Mouse (Mus musculus) midbrain, embryonic 12.5 days (tissue): Measurements from ENCODE around the gene Pde11a. TPM values are rescaled to one million over a fixed set of nuclear protein-coding genes. Genes with fewer than 3 reads are reported as not detected.
"Not testable (repeated sequence)": the region's sequence is repeated elsewhere in the genome, so short reads cannot be mapped to it uniquely, and the experiment has no call there.

Experiments used
- ATAC-seq: fragments of 200-750 bp; cut with Nextera tagmentation; 2 replicates; pipeline ENCODE4 v1.8.0; 2017; ENCODE audit warnings: low read depth, moderate TSS enrichment, moderate library complexity; ENCODE audit not compliant: low FRiP score
- H3K27ac ChIP-seq: fragments of 300-500 bp; sonication (generic); replicated peaks from 2 replicates; pipeline ENCODE4 v1.5.1; 2016; ENCODE audit warnings: mild to moderate bottlenecking
- H3K27me3 ChIP-seq: fragments of 300-500 bp; sonication (generic); 2 replicates; pipeline ENCODE4 v1.6.1; 2016; ENCODE audit warnings: mild to moderate bottlenecking
- H3K36me3 ChIP-seq: fragments of 300-500 bp; sonication (generic); 2 replicates; pipeline ENCODE4 v1.6.1; 2016
- H3K4me1 ChIP-seq: fragments of 300-500 bp; sonication (generic); 2 replicates; pipeline ENCODE4 v1.6.1; 2016
- H3K4me2 ChIP-seq: fragments of 300-500 bp; sonication (generic); replicated peaks from 2 replicates; pipeline ENCODE4 v1.6.1; 2016; ENCODE audit warnings: mild to moderate bottlenecking, moderate library complexity
- H3K4me3 ChIP-seq: fragments of 300-500 bp; sonication (generic); 2 replicates; pipeline ENCODE4 v1.5.1; 2016; ENCODE audit warnings: mild to moderate bottlenecking
- H3K9ac ChIP-seq: fragments of 300-500 bp; sonication (generic); replicated peaks from 2 replicates; pipeline ENCODE4 v1.6.1; 2016; ENCODE audit warnings: mild to moderate bottlenecking, moderate library complexity
- H3K9me3 ChIP-seq: fragments of 300-500 bp; sonication (generic); 2 replicates; pipeline ENCODE4 v1.6.1; 2016; ENCODE audit warnings: mild to moderate bottlenecking
- WGBS: fragments of 180-500 bp; shearing (Covaris S2); methylation state at CpG from one replicate; pipeline ENCODE4 v1.1.7; 2016; 5-methylcytosine and 5-hydroxymethylcytosine counted together
- polyA plus RNA-seq: library from polyadenylated mRNA; unstranded; fragments of >200 nt; fragmentation: Nextera tagmentation; extraction: Ambion mirVana; gene quantifications from 2 replicates; pipeline ENCODE4 v1.2.1, GENCODE M21; 2016

The Pde11a gene
- polyA plus RNA-seq, 1 experiment from 2014 or later = 0.20 TPM

- no peaks in the 10 kb centered on the region for H3K27me3 ChIP-seq
- ATAC-seq = no peak
- no peak overlapping the region for H3K27ac ChIP-seq
- H3K4me2 ChIP-seq = no peak overlapping the region
- H3K4me3 ChIP-seq = no peak overlapping the region
- peaks cover 8% of the 10 kb centered on the region for H3K4me1 ChIP-seq
- no peaks in the 10 kb centered on the region for H3K9me3 ChIP-seq
- no peaks in the 10 kb centered on the region for H3K36me3 ChIP-seq
- WGBS = 73% methylated on average over 6 of the region's 6 CpGs
- no peak overlapping the region for H3K9ac ChIP-seq
Measured at GRCm38 (mm10) chr2:75991581-75992205, 346.9 kb downstream of the Pde11a start.

GRCm38 (mm10) chr2:75990885-75991539 is 347.6 kb downstream of the Pde11a start:
- H3K4me3 ChIP-seq = no peak overlapping the region
- WGBS = 50% methylated on average over 13 of the region's 13 CpGs
- peaks cover 8% of the 10 kb centered on the region for H3K4me1 ChIP-seq
- no peaks in the 10 kb centered on the region for H3K27me3 ChIP-seq
- no peak overlapping the region for H3K27ac ChIP-seq
- H3K9ac ChIP-seq = no peak overlapping the region
- no peaks in the 10 kb centered on the region for H3K9me3 ChIP-seq
- H3K4me2 ChIP-seq = no peak overlapping the region
- no peak for ATAC-seq
- no peaks in the 10 kb centered on the region for H3K36me3 ChIP-seq

- no peak overlapping the region for H3K4me2 ChIP-seq
- ATAC-seq = no peak
Measured at GRCm38 (mm10) chr2:75989694-75990093, 348.9 kb downstream of the Pde11a start.

GRCm38 (mm10) chr2:75988779-75989363 is 349.7 kb downstream of the Pde11a start:
- Histone ChIP-seq H3K4me3 (no peak overlapping the region), H3K4me1 (peaks cover 11% of the 10 kb centered on the region), H3K27me3 (no peaks in the 10 kb centered on the region), H3K4me2 (no peak overlapping the region), H3K27ac (peak overlapping the region; percentile 68), H3K36me3 (no peaks in the 10 kb centered on the region), H3K9me3 (no peaks in the 10 kb centered on the region), H3K9ac (no peak overlapping the region)
- ATAC-seq = no peak
- WGBS = 35% methylated on average over 7 of the region's 7 CpGs

More at GRCm38 (mm10) chr2:75989694-75990093, 348.9 kb downstream of the Pde11a start:
- WGBS = 53% methylated on average over 4 of the region's 4 CpGs
- peaks cover 11% of the 10 kb centered on the region for H3K4me1 ChIP-seq
- no peak overlapping the region for H3K27ac ChIP-seq
- H3K36me3 ChIP-seq = no peaks in the 10 kb centered on the region
- no peaks in the 10 kb centered on the region for H3K9me3 ChIP-seq
- H3K27me3 ChIP-seq = no peaks in the 10 kb centered on the region
- H3K9ac ChIP-seq = no peak overlapping the region
- no peak overlapping the region for H3K4me3 ChIP-seq

- H3K36me3 ChIP-seq = no peaks in the 10 kb centered on the region
- peaks cover 11% of the 10 kb centered on the region for H3K4me1 ChIP-seq
- WGBS = 57% methylated on average over 4 of the region's 4 CpGs
- peak overlapping the region; percentile 68 for H3K27ac ChIP-seq
- H3K4me3 ChIP-seq = no peak overlapping the region
- no peaks in the 10 kb centered on the region for H3K27me3 ChIP-seq
- H3K9ac ChIP-seq = no peak overlapping the region
- H3K4me2 ChIP-seq = no peak overlapping the region
- no peaks in the 10 kb centered on the region for H3K9me3 ChIP-seq
- ATAC-seq = no peak
Measured at GRCm38 (mm10) chr2:75988378-75988777, 350.2 kb downstream of the Pde11a start.

GRCm38 (mm10) chr2:75987739-75988138 is 350.8 kb downstream of the Pde11a start:
- Histone ChIP-seq H3K4me2 (no peak overlapping the region), H3K27me3 (no peaks in the 10 kb centered on the region), H3K9me3 (no peaks in the 10 kb centered on the region), H3K36me3 (no peaks in the 10 kb centered on the region), H3K4me3 (no peak overlapping the region), H3K9ac (no peak overlapping the region), H3K27ac (peak overlapping the region; percentile 68; the same call in 1 of the 2 replicates), H3K4me1 (peaks cover 11% of the 10 kb centered on the region)
- 77% methylated on average over 9 of the region's 9 CpGs for WGBS
- ATAC-seq = no peak

- Histone ChIP-seq H3K27ac (peak overlapping the region; percentile 22; the same call in 1 of the 2 replicates), H3K9ac (no peak overlapping the region), H3K27me3 (no peaks in the 10 kb centered on the region), H3K4me3 (no peak overlapping the region), H3K4me2 (no peak overlapping the region), H3K36me3 (no peaks in the 10 kb centered on the region), H3K9me3 (no peaks in the 10 kb centered on the region), H3K4me1 (peaks cover 11% of the 10 kb centered on the region)
- WGBS = 3% methylated on average over 2 of the region's 2 CpGs
- peak; percentile 46; the same call in 1 of the 2 replicates for ATAC-seq
Measured at GRCm38 (mm10) chr2:75985124-75985523, 353.4 kb downstream of the Pde11a start.

- no peak overlapping the region for H3K4me2 ChIP-seq
- H3K4me3 ChIP-seq = no peak overlapping the region
- no peak for ATAC-seq
- H3K4me1 ChIP-seq = peaks cover 7% of the 10 kb centered on the region
- H3K9ac ChIP-seq = no peak overlapping the region
- H3K27ac ChIP-seq = no peak overlapping the region
- no peaks in the 10 kb centered on the region for H3K36me3 ChIP-seq
- H3K27me3 ChIP-seq = no peaks in the 10 kb centered on the region
- 88% methylated on average over 3 of the region's 3 CpGs for WGBS
- no peaks in the 10 kb centered on the region for H3K9me3 ChIP-seq
Measured at GRCm38 (mm10) chr2:75983847-75984246, 354.7 kb downstream of the Pde11a start.

GRCm38 (mm10) chr2:75983091-75983490 is 355.5 kb downstream of the Pde11a start:
- Histone ChIP-seq H3K27ac (no peak overlapping the region), H3K9me3 (no peaks in the 10 kb centered on the region), H3K4me2 (no peak overlapping the region), H3K4me3 (no peak overlapping the region), H3K27me3 (no peaks in the 10 kb centered on the region), H3K36me3 (no peaks in the 10 kb centered on the region), H3K4me1 (0 out of 2 replicates have a peak, but pooled peaks cover 2% of the 10 kb centered on the region), H3K9ac (no peak overlapping the region)
- 96% methylated on average over 3 of the region's 3 CpGs for WGBS
- no peak for ATAC-seq

GRCm38 (mm10) chr2:75982626-75983025 is 355.9 kb downstream of the Pde11a start:
- 93% methylated on average over 4 of the region's 4 CpGs for WGBS
- no peaks in the 10 kb centered on the region for H3K36me3 ChIP-seq
- no peaks in the 10 kb centered on the region for H3K27me3 ChIP-seq
- H3K4me3 ChIP-seq = no peak overlapping the region
- H3K9me3 ChIP-seq = no peaks in the 10 kb centered on the region
- H3K4me2 ChIP-seq = no peak overlapping the region
- H3K9ac ChIP-seq = no peak overlapping the region
- 0 out of 2 replicates have a peak, but pooled peaks cover 2% of the 10 kb centered on the region for H3K4me1 ChIP-seq
- H3K27ac ChIP-seq = no peak overlapping the region
- no peak for ATAC-seq

GRCm38 (mm10) chr2:75981440-75982081 is 357.0 kb downstream of the Pde11a start, which contains the start of gene Ttc30a1:
Ttc30a1 (minus strand) TSS chr2:75981967.
- H3K27me3 ChIP-seq, H3K4me1 ChIP-seq, H3K9me3 ChIP-seq, H3K36me3 ChIP-seq: not testable (repeated sequence)
- WGBS = 3% methylated on average over 34 of the region's 34 CpGs
- ATAC-seq = peak; percentile 62
- Histone ChIP-seq H3K4me2 (peak within 1 kb of the TSS; percentile 61), H3K27ac (peak within 1 kb of the TSS; percentile 35; the same call in 1 of the 2 replicates), H3K9ac (peak within 1 kb of the TSS; percentile 46; the same call in 1 of the 2 replicates), H3K4me3 (peak within 1 kb of the TSS; percentile 47)
